Mouse (Mus musculus) lung, postnatal 25 days (tissue): Measurements from ENCODE around the gene Slc22a17.
"Not testable (repeated sequence)": the region's sequence is repeated elsewhere in the genome, so short reads cannot be mapped to it uniquely, and the experiment has no call there.

Experiments
- DNase-seq: peaks from one replicate; pipeline ENCODE4 v3.0.0; 2022; ENCODE audit warnings: low spot score

The Slc22a17 gene

DNA sequence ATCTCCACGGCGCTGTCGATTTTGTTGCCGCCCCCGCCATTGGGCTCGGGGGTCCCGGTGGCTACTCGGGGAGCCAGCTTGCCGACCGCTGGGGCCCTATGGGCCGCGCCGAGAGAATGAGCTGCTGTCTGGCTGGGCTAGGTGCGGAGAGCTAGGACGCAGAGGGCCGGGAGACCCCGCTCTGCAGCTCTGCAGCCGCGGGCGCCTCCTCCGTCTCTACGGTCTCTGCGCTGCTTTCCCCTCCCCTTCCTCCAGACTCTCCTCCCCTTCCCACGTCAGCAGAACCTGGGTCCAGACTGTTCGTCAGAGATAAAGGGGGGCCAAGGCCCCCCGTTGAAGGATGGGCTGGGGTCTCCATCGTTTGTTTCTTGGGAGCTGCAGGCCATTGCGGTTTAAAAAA is at the start of gene Slc22a17:
Gene Slc22a17 (minus strand): TSS at position 247 of the 400 bp plus-strand sequence.
- peak; percentile 66 for DNase-seq

DNA sequence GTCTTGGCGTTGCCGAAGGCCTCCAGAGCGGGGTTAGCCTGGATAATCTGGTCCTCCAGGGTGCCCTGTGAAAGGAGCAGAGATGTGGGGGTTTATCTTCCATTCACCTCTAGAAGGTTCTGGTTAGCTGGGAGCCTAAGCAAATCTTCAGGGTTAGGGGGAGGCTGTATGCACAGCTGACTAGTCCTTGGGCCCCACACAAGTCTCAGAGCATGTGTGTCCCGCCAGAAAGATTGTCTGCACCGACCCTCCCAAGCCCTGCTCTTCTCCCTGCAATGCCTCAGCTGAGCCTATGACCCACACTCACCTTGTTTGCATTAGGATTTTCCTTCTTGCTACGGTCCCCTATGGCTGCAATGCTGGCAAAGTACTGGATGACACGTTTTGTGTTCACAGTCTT is 49.8 kb upstream of the Slc22a17 start:
- DNase-seq = no peak

DNA sequence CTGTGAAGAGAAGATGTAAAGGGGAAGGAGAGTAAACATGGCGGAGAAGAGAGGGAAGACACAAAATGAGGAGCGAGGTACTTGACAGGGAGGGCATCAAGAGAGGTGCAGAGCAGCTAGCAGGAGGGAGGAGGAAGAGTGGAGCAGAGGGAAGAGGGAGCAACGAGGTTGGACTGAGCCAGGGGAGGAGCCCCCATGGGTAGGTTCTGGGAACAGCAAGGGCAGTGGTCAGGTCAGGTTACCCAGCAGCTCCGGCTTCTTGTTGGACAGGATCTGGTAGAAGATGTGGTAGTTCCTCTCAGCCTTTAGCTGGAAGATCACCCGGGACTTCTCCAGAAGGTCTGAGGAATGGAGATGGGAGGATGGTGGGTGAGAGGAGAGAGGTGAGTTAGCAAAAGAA is 48.6 kb upstream of the Slc22a17 start:
- no peak for DNase-seq

DNA sequence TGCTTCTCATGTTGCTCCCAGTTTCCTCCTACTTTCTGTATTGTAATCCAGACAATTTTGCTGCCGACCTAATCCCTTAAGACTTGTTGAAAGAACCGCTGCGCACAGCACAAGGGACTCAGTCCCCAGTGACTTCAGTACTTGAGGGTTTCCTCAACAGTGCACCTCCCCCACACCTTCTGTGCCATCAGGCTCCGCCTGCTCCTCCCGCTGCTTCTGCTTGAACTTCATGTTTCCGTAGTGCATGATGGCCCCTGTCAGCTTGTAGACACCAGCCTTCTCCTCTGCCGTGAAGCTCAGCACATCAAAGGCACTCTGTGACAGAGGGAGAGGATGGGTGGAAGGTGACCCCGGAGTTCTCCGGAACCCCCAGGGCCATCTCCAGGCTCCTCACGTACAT is 47.8 kb upstream of the Slc22a17 start:
- DNase-seq = no peak

DNA sequence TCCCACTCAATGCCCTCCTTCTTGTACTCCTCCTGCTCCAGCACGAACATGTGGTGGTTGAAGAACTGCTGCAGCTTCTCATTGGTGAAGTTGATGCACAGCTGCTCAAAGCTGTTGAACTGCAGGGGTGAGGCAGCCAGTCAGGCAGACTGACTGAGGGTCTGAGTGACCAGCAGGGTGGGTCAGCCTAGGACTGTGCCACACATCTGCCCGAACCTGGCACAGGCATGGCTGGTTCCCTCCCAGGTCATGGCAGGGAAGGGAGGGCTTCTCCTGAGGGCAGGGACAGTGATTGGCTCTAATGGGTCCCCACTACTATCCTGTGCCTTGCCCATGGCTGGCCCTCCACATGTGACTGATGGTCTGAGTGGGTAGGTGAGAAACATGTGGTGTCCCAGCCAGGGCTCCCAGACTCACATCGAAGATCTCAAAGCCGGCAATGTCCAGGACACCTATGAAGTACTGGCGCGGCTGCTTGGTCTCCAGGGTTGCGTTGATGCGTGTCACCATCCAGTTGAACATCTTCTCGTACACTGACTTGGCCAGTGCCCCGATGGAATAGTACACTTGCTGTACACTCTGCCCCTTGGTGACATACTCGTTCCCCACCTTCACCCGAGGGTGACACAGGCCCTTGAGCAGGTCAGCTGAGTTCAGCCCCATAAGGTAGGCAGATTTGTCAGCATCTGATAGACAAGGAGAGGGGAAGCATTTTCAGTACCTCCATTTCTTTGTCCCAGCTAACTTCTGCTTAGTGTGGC is 47.1 kb upstream of the Slc22a17 start:
- not testable (repeated sequence) for DNase-seq

DNA sequence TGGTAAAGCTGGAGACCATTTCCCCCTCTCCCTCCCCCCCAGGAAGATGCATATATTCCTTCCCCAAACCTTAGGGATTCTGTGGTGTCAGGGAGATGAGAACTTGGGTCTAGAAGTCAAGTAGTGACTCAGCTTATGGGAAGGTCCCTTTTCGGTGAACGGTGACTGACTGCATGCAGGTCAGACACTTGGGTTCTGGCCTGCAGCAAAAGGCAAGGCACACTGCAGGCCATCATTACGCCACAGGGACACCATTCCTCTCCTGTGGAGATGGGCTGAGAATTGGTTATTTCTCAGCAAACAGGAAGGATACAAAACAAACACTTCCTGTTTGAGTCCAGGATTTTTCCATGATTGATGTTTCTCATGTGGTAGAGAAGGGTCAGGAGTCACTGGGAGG is 46.3 kb upstream of the Slc22a17 start:
- no peak for DNase-seq

DNA sequence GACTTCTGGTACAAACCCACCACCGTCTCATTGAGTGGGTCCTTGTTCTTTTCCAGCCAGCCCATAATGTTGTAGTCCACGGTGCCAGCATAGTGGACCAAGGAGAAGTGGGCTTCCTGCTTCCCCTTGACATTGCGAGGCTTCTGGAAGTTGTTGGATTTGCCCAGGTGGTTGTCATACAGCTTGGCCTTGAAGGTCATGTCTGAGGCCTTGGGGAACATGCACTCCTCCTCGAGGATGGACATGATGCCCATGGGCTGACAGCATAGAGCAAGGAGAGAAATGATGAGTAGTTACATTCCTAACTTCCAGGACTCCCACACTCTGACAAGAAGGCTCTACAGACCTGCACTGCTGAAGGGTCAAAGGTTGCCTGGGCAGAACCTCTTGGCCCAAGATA is 45.6 kb upstream of the Slc22a17 start:
- DNase-seq = no peak

DNA sequence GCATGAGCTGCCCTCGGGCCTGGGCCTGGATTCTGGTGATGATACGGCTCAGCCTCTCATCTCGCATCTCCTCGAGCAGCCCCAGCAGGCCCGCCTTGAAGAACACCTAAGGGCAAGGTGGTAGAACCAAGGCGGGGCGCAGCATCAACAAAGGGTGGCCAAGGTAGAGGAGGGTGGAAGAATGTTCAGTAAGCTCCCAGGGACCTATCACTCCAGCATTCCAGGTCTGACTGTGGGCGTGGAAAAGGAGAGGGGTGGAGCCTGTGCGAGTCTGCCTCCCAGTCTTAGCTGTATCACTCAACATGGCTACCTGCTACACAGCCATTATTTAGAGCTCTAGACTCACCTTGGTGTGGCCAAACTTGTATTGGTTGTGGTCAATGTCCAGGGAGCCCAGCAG is 43.6 kb upstream of the Slc22a17 start:
- DNase-seq = no peak

DNA sequence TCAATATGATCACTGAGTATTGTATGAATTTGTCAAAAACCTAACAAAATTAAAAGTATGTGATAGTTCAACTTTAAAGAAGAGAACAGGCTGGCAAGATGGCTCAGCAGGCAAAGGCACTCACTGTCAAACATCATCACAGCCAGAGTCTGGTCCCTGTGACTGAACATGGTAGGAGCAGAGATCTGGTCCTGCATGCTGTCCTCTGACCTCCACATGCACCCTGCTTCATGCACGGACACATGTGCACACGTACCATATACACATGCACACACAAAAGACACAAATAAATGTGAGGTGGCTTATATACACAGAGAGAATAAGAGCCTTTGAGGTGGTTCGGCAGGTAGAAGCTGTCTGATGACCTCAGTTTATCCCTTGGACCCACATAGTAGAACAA is 42.5 kb upstream of the Slc22a17 start:
- DNase-seq = no peak

DNA sequence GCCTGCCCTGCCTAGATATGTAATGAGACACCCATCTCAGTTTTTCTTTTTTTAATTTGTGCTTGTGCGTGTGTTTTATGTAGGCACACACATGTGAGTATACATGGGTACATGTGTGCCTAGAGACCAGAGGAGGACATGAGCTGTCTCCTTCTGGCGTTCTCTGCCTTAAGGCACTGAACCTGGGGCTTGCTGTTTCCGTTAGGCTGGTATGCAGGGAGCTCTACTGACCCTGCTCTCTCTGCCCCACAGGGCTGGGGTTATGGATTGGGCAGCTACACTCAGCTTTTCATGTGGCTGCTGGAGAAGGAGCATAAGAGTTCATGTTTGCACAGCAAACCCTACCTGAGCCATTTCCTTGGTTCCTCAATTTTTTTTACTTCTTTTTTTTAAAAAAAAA is 41.5 kb upstream of the Slc22a17 start:
- no peak for DNase-seq

DNA sequence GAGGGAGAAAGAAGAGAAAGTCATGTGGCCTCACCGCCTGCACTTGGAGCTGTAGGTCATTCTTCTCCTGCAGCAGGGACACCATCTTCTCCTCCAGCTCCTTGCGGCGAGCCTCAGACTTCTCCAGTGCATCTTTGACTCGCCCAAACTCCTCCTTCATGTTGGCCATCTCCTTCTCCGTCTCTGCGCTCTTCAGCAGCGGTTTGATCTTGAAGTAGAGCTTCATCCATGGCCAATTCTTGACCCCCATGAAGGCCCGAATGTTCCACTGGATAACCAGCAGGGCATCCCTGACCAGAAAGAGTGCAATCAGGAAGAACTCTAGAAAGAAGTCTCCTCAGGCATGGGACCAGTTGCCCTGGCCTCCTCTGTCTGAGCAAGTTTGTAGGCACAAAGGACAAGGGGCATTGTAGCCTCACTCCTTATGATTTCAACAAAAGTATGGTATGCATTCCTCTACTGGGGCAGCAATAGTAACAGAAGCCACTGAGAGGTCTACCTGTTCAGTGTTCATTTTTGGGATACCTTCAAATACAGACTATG is 40.8 kb upstream of the Slc22a17 start:
- no peak for DNase-seq

DNA sequence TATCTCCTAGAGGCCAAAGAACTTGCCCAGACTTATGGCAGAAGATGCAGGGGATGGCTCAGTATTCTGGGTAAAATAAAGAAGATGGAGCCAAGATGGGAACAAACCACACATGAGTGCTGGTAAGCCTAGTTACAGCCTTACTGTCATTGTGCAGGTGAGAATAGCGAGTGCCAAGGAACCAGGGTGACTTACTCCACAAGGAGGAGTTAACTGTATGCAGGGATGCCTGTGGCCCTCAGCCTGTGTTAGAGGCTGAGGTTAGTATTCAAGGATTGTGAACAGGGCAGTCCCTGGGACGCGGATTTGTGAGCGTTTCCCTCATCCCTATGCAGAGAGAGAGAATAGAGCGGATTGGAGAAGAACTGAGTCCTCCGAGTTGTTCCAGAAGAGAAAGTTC is 38.7 kb upstream of the Slc22a17 start:
- DNase-seq = no peak

DNA sequence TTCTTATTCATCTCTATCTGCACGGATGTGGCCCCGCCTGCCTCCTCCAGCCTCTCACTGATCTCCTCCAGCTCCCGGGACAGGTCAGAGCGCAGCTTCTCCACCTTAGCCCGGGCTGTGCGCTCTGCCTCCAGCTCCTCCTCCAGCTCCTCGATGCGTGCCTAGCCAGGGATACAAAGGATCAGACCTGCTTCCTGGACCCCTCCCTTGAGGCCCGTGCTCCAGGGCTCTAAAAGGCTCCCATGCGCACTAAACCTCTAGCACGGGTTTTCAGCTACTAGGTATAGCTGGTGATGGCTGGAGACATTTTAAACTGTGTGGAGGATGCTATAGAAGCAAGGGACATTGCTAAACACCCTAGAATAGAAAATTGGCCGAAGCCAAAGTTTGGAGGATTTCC is 37.6 kb upstream of the Slc22a17 start:
- no peak for DNase-seq

DNA sequence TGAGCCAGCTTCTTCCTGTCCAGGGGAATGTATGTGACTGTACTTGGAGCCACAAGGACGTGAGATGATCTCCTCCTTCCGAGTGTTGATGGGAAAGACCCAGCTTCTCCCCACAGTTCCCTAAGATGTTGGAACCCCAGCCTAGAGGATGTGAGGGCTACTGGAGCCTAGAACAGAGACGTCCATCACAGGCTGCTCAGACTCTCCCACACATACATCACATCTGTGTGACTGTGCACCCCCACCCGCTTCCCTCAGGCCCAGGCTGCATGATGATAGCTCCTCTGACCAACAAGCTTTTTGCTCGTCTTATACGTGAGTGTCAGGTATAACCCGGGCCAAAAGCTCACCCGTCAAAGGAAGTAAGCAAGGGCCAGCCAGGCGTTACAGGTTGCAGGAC is 35.8 kb upstream of the Slc22a17 start:
- DNase-seq = no peak

DNA sequence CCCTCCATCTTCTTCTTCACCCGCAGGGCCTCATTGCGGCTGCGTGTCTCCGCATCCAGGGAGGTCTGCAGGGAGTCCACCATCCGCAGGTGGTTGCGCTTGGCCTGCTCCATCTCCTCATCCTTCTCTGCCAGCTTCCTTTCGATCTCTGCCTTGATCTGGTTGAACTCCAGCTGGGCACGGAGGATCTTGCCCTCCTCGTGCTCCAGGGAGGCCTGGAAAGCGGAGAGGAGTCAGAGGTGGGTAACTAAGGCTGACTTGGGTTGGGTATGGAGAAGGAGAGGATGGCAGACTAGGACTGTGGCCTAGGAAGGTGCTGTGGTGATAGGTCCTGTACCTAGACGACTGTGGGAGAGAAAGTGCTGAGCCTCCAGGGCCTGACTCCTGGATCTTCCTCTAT is 34.1 kb upstream of the Slc22a17 start:
- DNase-seq = not testable (repeated sequence)

DNA sequence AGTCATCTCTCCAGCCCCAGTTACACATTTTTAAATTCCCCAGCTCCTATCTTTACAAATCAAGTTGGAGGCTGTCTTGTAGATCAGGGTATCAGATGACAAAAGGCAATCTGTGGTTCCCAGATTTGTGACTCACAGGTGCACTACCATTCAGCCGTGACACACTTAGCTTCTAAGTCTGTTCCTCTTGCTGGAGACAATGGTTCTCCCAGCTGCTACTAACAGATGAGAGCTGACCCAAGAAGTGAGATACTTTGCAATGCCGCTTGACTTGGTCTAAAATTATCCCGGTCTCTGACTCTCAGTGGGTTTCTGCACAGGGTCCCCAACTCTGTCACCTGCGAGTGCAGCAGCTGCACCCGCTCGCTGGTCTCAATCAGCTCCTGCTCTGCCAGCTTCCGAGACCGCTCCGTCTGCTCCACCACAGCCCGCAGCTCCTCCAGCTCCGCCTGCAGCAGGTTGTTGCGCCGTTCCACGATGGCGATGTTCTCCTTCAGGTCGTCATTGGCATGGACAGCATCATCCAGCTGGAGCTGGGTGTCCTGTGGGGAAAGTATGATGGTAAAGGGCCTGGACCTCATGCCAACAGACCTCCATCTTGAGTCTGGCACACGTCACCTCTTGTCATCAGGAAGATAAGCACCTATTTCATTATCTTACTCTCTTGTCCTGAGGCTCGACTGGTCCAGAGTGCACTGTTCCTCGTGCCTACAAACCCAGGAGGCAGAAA is 33.2 kb upstream of the Slc22a17 start:
- DNase-seq = no peak

DNA sequence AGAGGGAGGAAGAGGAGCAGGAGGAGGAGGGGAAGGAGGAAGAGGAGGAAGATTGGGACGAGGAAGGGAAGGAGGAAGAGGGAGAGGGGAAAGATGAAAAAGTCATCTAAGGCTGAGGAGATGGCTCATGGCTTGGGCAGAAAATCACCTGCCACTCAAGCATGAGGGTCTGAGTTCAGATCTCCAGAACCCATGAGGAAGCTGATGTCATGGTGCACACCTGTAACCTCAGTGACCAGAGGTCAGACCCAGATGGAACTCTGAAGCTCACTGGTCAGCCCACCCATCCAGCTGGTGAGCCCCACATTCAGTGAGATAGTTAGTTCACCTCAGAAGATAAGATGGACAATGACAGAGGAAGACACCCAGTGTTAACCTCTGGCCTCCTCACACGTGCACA is 32.0 kb upstream of the Slc22a17 start:
- no peak for DNase-seq

DNA sequence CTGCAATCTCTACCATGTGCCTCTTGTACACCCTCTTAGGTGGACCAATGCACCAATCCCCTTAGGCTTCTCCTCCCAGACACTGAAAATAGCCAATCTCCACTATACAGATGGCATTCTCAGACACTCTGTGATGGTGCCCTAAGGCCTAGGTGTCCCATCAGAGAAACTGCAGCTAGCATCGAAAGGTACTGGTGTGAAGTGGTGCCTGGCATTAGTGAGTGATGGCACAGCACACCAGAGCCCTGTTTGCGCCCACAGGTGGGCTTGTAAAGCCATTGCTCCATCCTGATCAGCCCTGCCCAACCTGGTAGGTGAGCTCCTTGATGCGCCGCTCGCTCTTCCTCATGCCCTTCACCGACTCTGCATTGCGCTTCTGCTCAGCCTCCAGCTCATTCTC is 31.0 kb upstream of the Slc22a17 start:
- no peak for DNase-seq

DNA sequence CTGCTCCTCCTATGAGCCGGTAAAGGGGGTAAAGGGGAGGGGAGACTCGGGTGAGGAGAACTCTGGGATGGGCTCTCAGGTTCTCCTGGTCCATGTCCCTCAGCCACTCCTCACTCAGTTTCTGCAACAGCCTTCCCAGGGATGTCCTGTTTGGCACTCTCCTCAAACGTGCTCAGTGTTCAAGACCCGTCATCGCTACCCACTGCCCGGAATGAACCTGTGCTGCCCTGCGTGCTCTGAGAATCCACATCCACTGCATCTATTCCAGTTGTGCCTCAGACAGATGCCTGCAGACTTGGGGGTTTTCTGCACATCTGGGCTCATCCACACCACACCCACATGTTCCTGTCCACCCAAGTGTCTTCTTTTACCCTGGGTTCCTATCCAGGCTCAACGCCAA is 29.5 kb upstream of the Slc22a17 start:
- no peak for DNase-seq

DNA sequence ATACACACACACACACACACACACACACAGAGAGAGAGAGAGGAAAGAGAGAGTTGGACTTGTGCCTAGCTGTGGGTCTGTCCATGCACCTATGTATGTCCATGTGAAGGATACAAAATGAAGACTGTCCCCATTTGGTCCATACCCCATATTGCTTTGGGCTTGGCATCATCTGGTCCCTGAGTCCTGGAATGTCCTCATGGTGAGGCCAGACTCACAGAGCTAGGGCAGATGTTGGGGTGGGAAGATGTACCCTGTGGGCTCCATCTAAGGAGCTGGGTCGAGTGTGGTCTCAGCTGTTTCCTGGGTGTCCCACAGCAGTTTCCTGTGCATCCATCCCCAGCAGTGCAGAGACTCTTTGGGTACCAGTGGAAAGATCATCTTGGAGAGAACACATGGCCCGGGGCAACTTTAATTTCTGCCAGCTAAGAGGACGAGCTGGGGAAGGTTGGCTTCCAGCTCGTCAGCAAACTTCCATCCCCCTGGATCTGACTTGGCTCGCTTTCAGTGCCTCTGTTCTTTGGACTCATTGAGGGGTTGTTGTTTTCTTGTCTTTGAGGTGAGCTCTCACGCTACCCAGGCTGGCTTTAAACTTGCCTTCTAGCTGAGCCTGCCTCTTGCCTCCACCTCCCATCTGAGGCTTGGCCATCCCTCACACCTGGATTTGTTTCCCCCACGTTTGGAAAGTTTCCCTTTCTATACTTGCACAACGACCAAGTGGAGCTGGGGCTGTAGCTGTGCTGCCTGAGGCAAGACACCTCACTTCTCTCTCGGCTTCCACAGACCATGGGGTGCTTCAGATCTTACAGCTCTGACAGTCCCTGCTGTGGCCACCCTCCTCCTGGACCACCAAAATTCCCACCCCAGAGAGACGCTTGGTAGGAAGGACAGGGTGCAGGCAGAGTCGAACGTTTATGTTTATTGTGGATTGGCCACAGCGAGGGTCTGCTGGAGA is 28.4 kb upstream of the Slc22a17 start:
- no peak for DNase-seq

DNA sequence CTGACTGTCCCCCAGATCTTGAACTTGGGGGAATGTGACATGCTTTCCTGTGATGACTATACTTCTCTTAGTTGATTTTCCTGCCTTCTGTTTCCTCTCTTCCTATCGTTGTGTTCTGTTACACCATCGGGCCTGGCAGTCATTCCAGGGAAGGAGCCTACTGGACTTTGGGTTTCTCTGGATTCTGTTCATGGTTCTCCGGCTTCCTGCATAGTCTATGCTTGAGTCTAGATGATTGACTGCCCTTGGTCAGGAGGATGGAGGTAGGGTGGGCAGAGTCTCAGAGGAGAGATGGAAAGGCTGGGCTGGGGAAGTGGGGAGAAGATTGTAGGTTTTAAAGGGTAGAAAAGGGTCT is 27.2 kb upstream of the Slc22a17 start:
- no peak for DNase-seq

DNA sequence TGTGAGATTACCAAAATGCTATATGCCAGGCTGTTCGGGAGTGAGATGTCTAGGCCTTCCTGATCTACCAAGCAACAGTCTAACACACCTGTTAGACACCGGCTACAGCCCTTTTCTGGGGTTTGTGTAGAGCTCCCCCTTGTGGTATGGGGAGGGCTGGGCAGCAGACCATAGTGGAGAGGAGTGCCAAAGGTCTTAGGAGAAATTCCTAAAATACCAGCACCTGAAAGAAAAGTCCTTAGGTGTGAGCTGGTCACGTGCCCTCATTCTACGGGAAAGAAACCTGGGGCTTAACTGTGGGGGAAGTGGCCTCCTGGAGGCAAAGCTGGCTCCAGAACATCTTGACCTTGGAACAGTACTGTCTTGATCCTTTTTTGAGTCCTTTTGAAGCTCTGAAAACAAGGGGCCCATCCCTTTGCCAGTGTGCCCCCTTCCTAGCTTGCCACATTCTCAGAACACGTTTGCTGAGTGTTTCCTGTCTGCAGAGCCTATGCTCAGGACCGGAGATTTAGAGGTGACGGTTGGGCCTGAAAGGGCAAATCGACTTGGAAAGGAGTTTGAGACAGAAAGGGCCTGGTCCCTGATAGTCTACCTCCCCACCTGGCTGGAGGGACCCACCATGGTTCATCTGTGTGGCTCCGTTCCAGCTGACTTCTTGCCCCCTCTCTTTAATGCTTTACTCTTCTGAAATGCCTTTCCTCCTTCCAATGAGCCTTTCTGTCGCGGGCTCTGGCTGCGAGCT is 26.7 kb upstream of the Slc22a17 start:
- DNase-seq = peak; percentile 83
